Mouse (Mus musculus) lung, embryonic 15.5 days (tissue): Measurements from ENCODE around the gene Hdac9. TPM values are rescaled to one million over a fixed set of nuclear protein-coding genes. Genes with fewer than 3 reads are reported as not detected.

Source experiments
- ATAC-seq: fragments of 200-750 bp; cut with Nextera tagmentation; 2 replicates; pipeline ENCODE4 v1.8.0; 2017; ENCODE audit warnings: moderate number of reproducible peaks, borderline replicate concordance; ENCODE audit not compliant: low FRiP score, low TSS enrichment; ENCODE audit errors: extremely low read depth
- H3K27ac ChIP-seq: fragments of 300-500 bp; sonication (generic); 2 replicates; pipeline ENCODE4 v1.5.1; 2015; ENCODE audit warnings: moderate library complexity, mild to moderate bottlenecking, inconsistent platforms
- H3K27me3 ChIP-seq: fragments of 300-500 bp; sonication (generic); 2 replicates; pipeline ENCODE4 v1.6.1; 2015; ENCODE audit warnings: inconsistent platforms
- H3K36me3 ChIP-seq: fragments of 300-500 bp; sonication (generic); 2 replicates; pipeline ENCODE4 v1.6.1; 2015; ENCODE audit warnings: inconsistent platforms
- H3K4me1 ChIP-seq: fragments of 300-500 bp; sonication (generic); 2 replicates; pipeline ENCODE4 v1.6.1; 2015; ENCODE audit warnings: inconsistent platforms
- H3K4me2 ChIP-seq: fragments of 300-500 bp; sonication (generic); 2 replicates; pipeline ENCODE4 v1.6.1; 2015; ENCODE audit warnings: inconsistent platforms, mild to moderate bottlenecking, moderate library complexity
- H3K4me3 ChIP-seq: fragments of 300-500 bp; sonication (generic); 2 replicates; pipeline ENCODE4 v1.5.1; 2015; ENCODE audit warnings: mild to moderate bottlenecking, inconsistent platforms
- H3K9ac ChIP-seq: fragments of 300-500 bp; sonication (generic); 2 replicates; pipeline ENCODE4 v1.6.1; 2015; ENCODE audit warnings: inconsistent platforms
- H3K9me3 ChIP-seq: fragments of 300-500 bp; sonication (generic); 2 replicates; pipeline ENCODE4 v1.6.1; 2016; ENCODE audit warnings: inconsistent platforms
- WGBS: fragments of 180-500 bp; shearing (Covaris S2); methylation state at CpG from one replicate; pipeline ENCODE4 v1.1.7; 2015; 5-methylcytosine and 5-hydroxymethylcytosine counted together
- polyA plus RNA-seq: library from polyadenylated mRNA; unstranded; fragments of >200 nt; fragmentation: Nextera tagmentation; extraction: Ambion mirVana; gene quantifications from 2 replicates; pipeline ENCODE4 v1.2.1, GENCODE M21; 2015

Gene Hdac9
- polyA plus RNA-seq, 1 experiment from 2014 or later: 7.5 TPM

GRCm38 (mm10) chr12:34402065-34402464 lies 514.8 kb downstream of the Hdac9 start:
- H3K4me2 ChIP-seq: no peak overlapping the region
- WGBS: 91% methylated on average over 7 of the region's 7 CpGs
- H3K4me1 ChIP-seq: no peaks in the 10 kb centered on the region
- H3K9me3 ChIP-seq: no peaks in the 10 kb centered on the region
- H3K27me3 ChIP-seq: no peaks in the 10 kb centered on the region
- H3K9ac ChIP-seq: no peak overlapping the region
- no peaks in the 10 kb centered on the region for H3K36me3 ChIP-seq
- ATAC-seq: no peak
- no peak overlapping the region for H3K27ac ChIP-seq
- H3K4me3 ChIP-seq: no peak overlapping the region

- WGBS: 83% methylated on average over 10 of the region's 10 CpGs
- no peak overlapping the region for H3K27ac ChIP-seq
- H3K4me1 ChIP-seq: no peaks in the 10 kb centered on the region
- no peak overlapping the region for H3K4me2 ChIP-seq
- H3K9ac ChIP-seq: no peak overlapping the region
- H3K4me3 ChIP-seq: no peak overlapping the region
- ATAC-seq: no peak
- no peaks in the 10 kb centered on the region for H3K36me3 ChIP-seq
- no peaks in the 10 kb centered on the region for H3K27me3 ChIP-seq
- no peaks in the 10 kb centered on the region for H3K9me3 ChIP-seq
Measured at GRCm38 (mm10) chr12:34398611-34399010, 518.3 kb downstream of the Hdac9 start.

- no peak for ATAC-seq
- WGBS: 52% methylated on average over 3 of the region's 3 CpGs
- H3K36me3 ChIP-seq: no peaks in the 10 kb centered on the region
Measured at GRCm38 (mm10) chr12:34394342-34394741, 522.6 kb downstream of the Hdac9 start.

GRCm38 (mm10) chr12:34379681-34380080 lies 537.2 kb downstream of the Hdac9 start:
- ATAC-seq: no peak
- Histone ChIP-seq H3K4me1 (no peaks in the 10 kb centered on the region), H3K27me3 (no peaks in the 10 kb centered on the region), H3K4me2 (no peak overlapping the region), H3K9ac (no peak overlapping the region), H3K27ac (no peak overlapping the region), H3K4me3 (no peak overlapping the region), H3K9me3 (no peaks in the 10 kb centered on the region), H3K36me3 (no peaks in the 10 kb centered on the region)
- whole genome bisulfite sequencing: 80% methylated on average over 1 of the region's 1 CpGs

More at GRCm38 (mm10) chr12:34394342-34394741, 522.6 kb downstream of the Hdac9 start:
- H3K9ac ChIP-seq: no peak overlapping the region
- H3K27me3 ChIP-seq: no peaks in the 10 kb centered on the region
- H3K4me3 ChIP-seq: no peak overlapping the region
- H3K4me2 ChIP-seq: no peak overlapping the region
- no peaks in the 10 kb centered on the region for H3K9me3 ChIP-seq
- H3K27ac ChIP-seq: no peak overlapping the region
- no peaks in the 10 kb centered on the region for H3K4me1 ChIP-seq

GRCm38 (mm10) chr12:34378637-34379036 lies 538.3 kb downstream of the Hdac9 start:
- Histone ChIP-seq H3K4me3 (no peak overlapping the region), H3K27ac (no peak overlapping the region), H3K36me3 (no peaks in the 10 kb centered on the region), H3K9ac (no peak overlapping the region), H3K4me2 (no peak overlapping the region), H3K4me1 (no peaks in the 10 kb centered on the region), H3K9me3 (no peaks in the 10 kb centered on the region), H3K27me3 (no peaks in the 10 kb centered on the region)
- no peak for ATAC-seq
- 85% methylated on average over 4 of the region's 4 CpGs for WGBS

- Histone ChIP-seq H3K4me1 (no peaks in the 10 kb centered on the region), H3K4me2 (no peak overlapping the region), H3K36me3 (no peaks in the 10 kb centered on the region), H3K9ac (no peak overlapping the region), H3K27ac (no peak overlapping the region), H3K27me3 (no peaks in the 10 kb centered on the region), H3K4me3 (no peak overlapping the region), H3K9me3 (no peaks in the 10 kb centered on the region)
- 17% methylated on average over 6 of the region's 6 CpGs for WGBS
- ATAC-seq: no peak
Measured at GRCm38 (mm10) chr12:34351906-34352305, 565.0 kb downstream of the Hdac9 start.

- 68% methylated on average over 2 of the region's 2 CpGs for WGBS
- no peaks in the 10 kb centered on the region for H3K27me3 ChIP-seq
- no peaks in the 10 kb centered on the region for H3K36me3 ChIP-seq
- H3K9me3 ChIP-seq: no peaks in the 10 kb centered on the region
- ATAC-seq: no peak
- H3K9ac ChIP-seq: no peak overlapping the region
- H3K27ac ChIP-seq: no peak overlapping the region
- H3K4me3 ChIP-seq: no peak overlapping the region
- no peak overlapping the region for H3K4me2 ChIP-seq
- no peaks in the 10 kb centered on the region for H3K4me1 ChIP-seq
Measured at GRCm38 (mm10) chr12:34347529-34347928, 569.4 kb downstream of the Hdac9 start.

- Histone ChIP-seq H3K9ac (no peak overlapping the region), H3K27me3 (no peaks in the 10 kb centered on the region), H3K4me2 (no peak overlapping the region), H3K4me3 (no peak overlapping the region), H3K27ac (no peak overlapping the region), H3K36me3 (no peaks in the 10 kb centered on the region), H3K4me1 (no peaks in the 10 kb centered on the region), H3K9me3 (no peaks in the 10 kb centered on the region)
- WGBS: 86% methylated on average over 2 of the region's 2 CpGs
- no peak for ATAC-seq
Measured at GRCm38 (mm10) chr12:34342761-34343160, 574.1 kb downstream of the Hdac9 start.

GRCm38 (mm10) chr12:34338886-34339285 lies 578.0 kb downstream of the Hdac9 start:
- Histone ChIP-seq H3K9ac (no peak overlapping the region), H3K27me3 (no peaks in the 10 kb centered on the region), H3K27ac (no peak overlapping the region), H3K4me3 (no peak overlapping the region), H3K4me2 (no peak overlapping the region), H3K9me3 (no peaks in the 10 kb centered on the region), H3K4me1 (no peaks in the 10 kb centered on the region), H3K36me3 (no peaks in the 10 kb centered on the region)
- no peak for ATAC-seq
- 84% methylated on average over 4 of the region's 4 CpGs for WGBS

- 62% methylated on average over 4 of the region's 4 CpGs for WGBS
- ATAC-seq: no peak
- H3K4me1 ChIP-seq: no peaks in the 10 kb centered on the region
Measured at GRCm38 (mm10) chr12:34334455-34335084, 582.3 kb downstream of the Hdac9 start.

GRCm38 (mm10) chr12:34332884-34333283 lies 584.0 kb downstream of the Hdac9 start:
- Histone ChIP-seq H3K4me1 (no peaks in the 10 kb centered on the region), H3K9ac (no peak overlapping the region), H3K27ac (no peak overlapping the region), H3K4me2 (no peak overlapping the region), H3K27me3 (no peaks in the 10 kb centered on the region), H3K4me3 (no peak overlapping the region), H3K36me3 (no peaks in the 10 kb centered on the region), H3K9me3 (no peaks in the 10 kb centered on the region)
- WGBS: 29% methylated on average over 4 of the region's 4 CpGs
- ATAC-seq: no peak

More at GRCm38 (mm10) chr12:34334455-34335084, 582.3 kb downstream of the Hdac9 start:
- H3K9me3 ChIP-seq: no peaks in the 10 kb centered on the region
- no peak overlapping the region for H3K9ac ChIP-seq
- H3K27ac ChIP-seq: no peak overlapping the region
- H3K4me3 ChIP-seq: no peak overlapping the region
- no peaks in the 10 kb centered on the region for H3K36me3 ChIP-seq
- H3K4me2 ChIP-seq: no peak overlapping the region
- no peaks in the 10 kb centered on the region for H3K27me3 ChIP-seq

GRCm38 (mm10) chr12:34327111-34327510 lies 589.8 kb downstream of the Hdac9 start:
- WGBS: 98% methylated on average over 1 of the region's 1 CpGs
- ATAC-seq: no peak
- no peak overlapping the region for H3K9ac ChIP-seq

More at GRCm38 (mm10) chr12:34327111-34327510, 589.8 kb downstream of the Hdac9 start:
- Histone ChIP-seq H3K27me3 (no peaks in the 10 kb centered on the region), H3K4me3 (no peak overlapping the region), H3K4me2 (no peak overlapping the region), H3K36me3 (no peaks in the 10 kb centered on the region), H3K4me1 (no peaks in the 10 kb centered on the region), H3K27ac (no peak overlapping the region), H3K9me3 (no peaks in the 10 kb centered on the region)
